Mouse (Mus musculus) lung, adult 18-20 months (tissue): Measurements from ENCODE around the gene Olfr1019.

Source experiments
- DNase-seq, 2 experiments: peaks; one replicate each; pipeline ENCODE4 v3.0.0; 2022; ENCODE audit warnings: mixed read lengths in 2 of 2

Gene Olfr1019

GRCm38 (mm10) chr2:85845383-85845782 is at the start of gene Olfr1019:
Gene Olfr1019, minus strand, starts transcription at chr2:85845483.
- no peak for DNase-seq

- no peak for DNase-seq
Measured at GRCm38 (mm10) chr2:85885340-85885739, 40.1 kb upstream of the Olfr1019 start, which contains the start of gene Olfr1023. Gene Olfr1023, plus strand, starts transcription at chr2:85885640.

GRCm38 (mm10) chr2:85868294-85868693 is 23.0 kb upstream of the Olfr1019 start, which contains the start of gene Olfr1022:
Gene Olfr1022, plus strand, starts transcription at chr2:85868594.
- no peak for DNase-seq

- no peak for DNase-seq
Measured at GRCm38 (mm10) chr2:85846730-85847129, 1.4 kb upstream of the Olfr1019 start, which contains the start of gene Olfr1020. Gene Olfr1020, plus strand, starts transcription at chr2:85847030.

GRCm38 (mm10) chr2:85818179-85818578 is 27.1 kb downstream of the Olfr1019 start, which contains the start of gene Olfr1018:
Gene Olfr1018, plus strand, starts transcription at chr2:85818479.
- no peak for DNase-seq

- no peak for DNase-seq
Measured at GRCm38 (mm10) chr2:85804501-85804900, 40.8 kb downstream of the Olfr1019 start.

GRCm38 (mm10) chr2:85802444-85802843 is 42.8 kb downstream of the Olfr1019 start, which contains the start of gene Olfr1016:
Gene Olfr1016, minus strand, starts transcription at chr2:85802544.
- DNase-seq, result no peak

- no peak for DNase-seq
Measured at GRCm38 (mm10) chr2:85792331-85792730, 53.0 kb downstream of the Olfr1019 start.
